Mouse (Mus musculus): ENCODE data around the gene Ifrd1.
"Not testable (repeated sequence)": the region's sequence is repeated elsewhere in the genome, so short reads cannot be mapped to it uniquely, and the experiment has no call there.

Ifrd1 gene

GRCm38 (mm10) chr12:40248454-40249180 lies at the start of gene Ifrd1:
Gene Ifrd1 (minus strand): TSS chr12:40248504.
- no peak for DNase-seq (ENCODE audit: low spot score in 2 of 2)

- DNase-seq (ENCODE audit: low spot score in 2 of 2), result no peak
Measured at GRCm38 (mm10) chr12:40286539-40286938, 38.2 kb upstream of the Ifrd1 start.

DNA sequence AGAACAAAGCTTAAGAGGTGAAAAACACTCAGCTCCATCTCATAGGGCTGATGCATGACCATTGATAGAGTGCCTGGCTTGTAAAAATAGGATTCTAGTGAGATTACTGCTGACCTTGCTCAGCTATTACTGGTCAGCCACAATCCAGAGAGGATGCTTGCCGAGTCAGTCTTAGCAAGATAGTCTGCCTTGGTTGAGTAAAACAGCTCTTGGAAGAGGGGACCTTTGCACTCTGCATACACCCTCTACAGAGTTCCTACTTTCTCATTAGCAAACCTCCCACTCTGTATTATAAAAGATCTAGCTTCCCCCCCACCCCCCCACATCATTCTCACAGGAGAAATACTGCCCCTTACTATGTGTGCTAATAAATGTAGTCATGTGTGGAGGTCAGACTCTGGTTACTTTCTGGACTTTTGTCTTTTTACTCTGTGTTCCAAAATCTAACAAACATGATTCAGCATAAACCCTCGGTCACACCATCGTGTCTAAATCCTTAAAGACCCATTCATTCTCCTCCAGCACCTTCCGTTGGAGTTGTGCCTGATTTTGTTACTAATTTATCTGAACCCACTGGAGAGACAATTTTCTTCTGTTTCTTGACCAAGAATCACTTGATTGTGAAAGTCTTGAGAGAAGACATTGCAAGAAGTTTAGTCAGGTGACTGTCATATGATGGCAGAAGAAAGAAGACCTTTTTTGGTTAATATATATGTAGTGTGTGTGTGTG lies 32.5 kb upstream of the Ifrd1 start:
- no peak for DNase-seq (ENCODE audit: low spot score in 2 of 2)

- no peak for DNase-seq (ENCODE audit: low spot score in 2 of 2)
Measured at GRCm38 (mm10) chr12:40277581-40277980, 29.3 kb upstream of the Ifrd1 start.

- no peak for DNase-seq (ENCODE audit: low spot score in 2 of 2)
Measured at GRCm38 (mm10) chr12:40274931-40275330, 26.6 kb upstream of the Ifrd1 start.

GRCm38 (mm10) chr12:40273339-40273738 lies 25.0 kb upstream of the Ifrd1 start:
- no peak for DNase-seq (ENCODE audit: low spot score in 2 of 2)

GRCm38 (mm10) chr12:40272710-40273109 lies 24.4 kb upstream of the Ifrd1 start:
- no peak for DNase-seq (ENCODE audit: low spot score in 2 of 2)

- no peak for DNase-seq (ENCODE audit: low spot score in 2 of 2)
Measured at GRCm38 (mm10) chr12:40268313-40268712, 20.0 kb upstream of the Ifrd1 start.

- no peak for DNase-seq (ENCODE audit: low spot score in 2 of 2)
Measured at GRCm38 (mm10) chr12:40263712-40264111, 15.4 kb upstream of the Ifrd1 start.

DNA sequence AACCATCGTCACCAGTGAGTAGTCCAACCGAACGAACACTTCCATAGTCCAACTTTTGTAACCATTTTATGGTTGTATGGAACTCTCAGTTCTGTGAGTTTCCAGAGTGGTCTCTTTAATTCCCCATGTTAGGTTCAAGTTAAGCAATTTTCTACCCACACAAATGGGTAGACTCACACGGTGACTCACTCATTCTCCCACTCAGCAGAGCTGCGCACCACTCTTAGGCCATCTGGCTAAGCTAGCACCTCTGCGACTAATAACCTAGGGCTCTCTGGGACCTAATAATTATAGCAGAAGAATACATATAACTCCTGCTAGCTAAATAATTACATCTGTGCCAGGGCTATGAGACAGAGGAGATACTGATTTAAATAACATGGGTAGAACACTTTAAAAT lies 14.7 kb upstream of the Ifrd1 start:
- DNase-seq (ENCODE audit: low spot score in 2 of 2), result no peak

DNA sequence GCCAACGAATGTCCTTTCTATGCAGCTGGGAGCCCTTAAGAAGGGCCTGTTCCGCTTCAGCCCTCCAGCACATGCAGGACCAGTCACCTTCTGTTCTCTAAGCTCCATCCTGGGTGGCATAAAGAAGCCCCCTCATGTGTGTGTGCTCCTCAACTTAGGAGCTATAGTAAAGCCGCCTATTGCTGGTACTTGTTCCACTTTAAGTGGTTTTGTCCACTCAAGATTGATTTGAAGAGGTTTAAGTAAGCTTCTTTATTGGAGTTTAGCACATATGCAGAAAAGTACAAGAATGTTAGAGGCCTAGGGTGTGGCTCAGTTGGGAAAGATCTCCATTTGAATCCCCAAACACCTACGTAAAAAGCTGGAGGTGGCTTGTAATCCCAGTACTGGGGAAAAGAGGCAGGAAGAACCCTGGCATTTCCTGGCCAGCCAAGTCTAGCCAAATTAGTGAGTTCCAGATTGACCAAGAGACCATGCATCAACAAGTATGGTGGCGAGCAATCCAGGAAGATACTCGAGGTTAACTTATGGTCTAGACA lies 10.2 kb upstream of the Ifrd1 start:
- no peak for DNase-seq (ENCODE audit: low spot score in 2 of 2)

- DNase-seq (ENCODE audit: low spot score in 2 of 2), result peak; percentile 61 to 66
Measured at GRCm38 (mm10) chr12:40257226-40257625, 8.9 kb upstream of the Ifrd1 start.

- no peak for DNase-seq (ENCODE audit: low spot score in 2 of 2)
Measured at GRCm38 (mm10) chr12:40256543-40256942, 8.2 kb upstream of the Ifrd1 start.

DNA sequence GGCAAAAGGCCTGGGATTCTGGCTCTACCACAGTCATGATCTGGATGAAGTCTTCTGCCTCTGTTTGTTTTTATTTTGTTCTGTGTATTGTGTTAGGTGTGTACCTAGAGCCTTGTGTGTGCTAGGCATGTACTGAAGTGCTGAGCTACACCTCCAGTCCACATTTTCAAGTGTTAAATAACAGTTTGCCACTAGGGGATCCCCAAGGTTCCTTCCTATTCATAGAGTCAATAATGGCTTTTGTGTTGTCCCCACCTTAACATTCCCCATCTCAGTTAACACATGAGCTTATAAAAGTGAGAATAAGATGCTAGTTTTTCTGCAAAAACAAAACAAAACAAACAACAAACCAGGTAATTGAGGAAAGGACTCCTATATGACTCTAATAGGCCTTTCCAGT lies 7.7 kb upstream of the Ifrd1 start:
- no peak for DNase-seq (ENCODE audit: low spot score in 2 of 2)

GRCm38 (mm10) chr12:40255310-40255709 lies 7.0 kb upstream of the Ifrd1 start:
- not testable (repeated sequence) for DNase-seq (ENCODE audit: low spot score in 2 of 2)

- DNase-seq (ENCODE audit: low spot score in 2 of 2), result no peak
Measured at GRCm38 (mm10) chr12:40254729-40255128, 6.4 kb upstream of the Ifrd1 start.

DNA sequence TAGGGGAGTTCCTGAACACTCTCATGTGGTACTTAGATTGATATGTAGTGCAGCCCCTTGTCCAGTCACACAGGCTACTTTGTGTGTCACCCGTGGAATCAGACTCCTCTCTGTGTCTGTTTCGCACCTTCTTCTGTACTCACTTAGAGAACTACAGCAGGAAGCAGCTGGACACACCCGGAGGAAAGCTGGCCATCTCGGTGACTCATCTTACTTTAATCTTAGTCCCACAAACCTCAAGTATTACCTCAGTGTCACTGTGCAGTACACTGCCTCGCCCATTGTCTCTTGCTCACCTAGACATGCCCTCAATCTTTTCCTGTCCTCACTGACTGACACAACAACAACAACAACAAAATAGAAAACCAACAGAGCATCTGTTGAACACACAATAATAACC lies 4.9 kb upstream of the Ifrd1 start:
- no peak for DNase-seq (ENCODE audit: low spot score in 2 of 2)

DNA sequence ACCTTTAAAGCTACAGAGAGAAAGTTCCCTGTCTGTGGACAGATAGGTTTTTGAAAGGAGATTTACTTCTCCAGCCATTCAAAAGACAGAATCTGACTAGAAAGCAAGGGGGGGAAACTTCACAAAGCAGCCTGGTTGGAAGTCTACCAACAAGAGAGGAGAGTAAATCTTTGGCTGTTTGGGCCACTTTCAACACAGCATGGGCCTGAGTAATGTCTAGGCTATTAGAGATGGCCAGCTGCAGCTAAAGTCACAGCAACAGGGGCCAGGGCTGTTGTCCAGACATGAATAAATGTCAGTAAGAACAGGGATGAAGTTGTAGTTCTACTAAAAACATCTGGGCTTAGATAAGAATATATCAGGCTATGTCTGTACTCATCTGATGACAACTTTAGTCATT lies 2.0 kb upstream of the Ifrd1 start:
- peak in 1 of 2 experiments; percentile 4 for DNase-seq (ENCODE audit: low spot score in 2 of 2)

DNA sequence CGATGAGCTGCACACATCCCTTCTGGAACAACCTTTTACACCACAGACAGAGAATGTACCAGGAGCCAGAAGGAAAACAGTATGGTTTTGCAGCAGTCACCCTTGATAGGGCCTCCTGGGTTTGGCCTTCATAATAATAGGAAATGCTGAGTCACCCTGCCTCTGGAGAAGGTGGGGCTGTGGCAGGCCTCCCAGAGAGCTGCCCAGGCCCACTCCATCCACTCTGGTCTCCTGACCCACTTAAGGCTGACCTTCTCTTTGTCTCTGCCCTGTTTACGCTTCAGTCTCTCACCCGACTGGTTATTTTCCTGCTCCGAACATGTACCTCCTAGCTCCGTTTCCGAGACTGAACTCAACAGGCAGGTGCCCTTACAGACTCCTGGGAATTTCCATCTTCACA lies 328 bp downstream of the Ifrd1 start:
- peak; percentile 14 to 37 for DNase-seq (ENCODE audit: low spot score in 2 of 2)

DNA sequence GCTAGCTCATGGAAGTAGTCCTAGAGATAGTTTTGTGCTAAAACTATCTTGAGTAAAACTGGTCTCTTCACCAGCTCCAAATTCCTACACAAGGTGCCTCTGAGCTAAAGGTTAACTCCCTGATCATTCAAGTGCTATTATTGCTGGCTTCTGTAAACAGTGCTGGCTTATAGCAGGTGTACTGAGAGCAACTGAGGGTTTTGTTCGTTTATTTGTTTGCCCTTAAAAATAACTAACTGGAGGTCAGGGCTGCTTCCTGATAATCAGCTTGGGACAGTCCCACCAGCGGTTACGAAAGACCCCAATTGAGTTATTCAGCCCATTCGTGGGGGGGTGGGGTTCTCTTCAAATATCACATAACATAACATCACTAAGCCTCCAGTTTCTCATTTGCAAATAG lies 920 bp downstream of the Ifrd1 start:
- no peak for DNase-seq (ENCODE audit: low spot score in 2 of 2)

GRCm38 (mm10) chr12:40245434-40245970 lies 2.8 kb downstream of the Ifrd1 start:
- DNase-seq (ENCODE audit: low spot score in 2 of 2), result no peak

DNA sequence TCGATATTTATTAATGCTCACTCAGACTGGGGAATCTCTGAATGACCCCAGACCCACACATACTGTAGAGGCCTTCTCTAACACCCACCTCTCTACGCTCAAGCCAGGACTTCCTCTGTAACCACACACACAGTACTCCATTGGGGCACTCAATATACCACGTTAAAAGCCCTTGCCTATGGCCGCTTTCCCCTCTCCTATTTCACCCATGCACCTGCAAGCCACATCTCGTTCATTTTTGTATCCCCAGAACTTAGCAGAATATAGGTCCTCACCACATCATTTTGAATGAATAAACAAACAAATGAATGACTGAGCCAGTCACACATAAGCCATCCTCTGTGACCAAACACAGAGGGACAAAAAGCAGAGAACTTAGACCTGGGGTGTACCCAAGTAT lies 3.4 kb downstream of the Ifrd1 start:
- no peak for DNase-seq (ENCODE audit: low spot score in 2 of 2)

DNA sequence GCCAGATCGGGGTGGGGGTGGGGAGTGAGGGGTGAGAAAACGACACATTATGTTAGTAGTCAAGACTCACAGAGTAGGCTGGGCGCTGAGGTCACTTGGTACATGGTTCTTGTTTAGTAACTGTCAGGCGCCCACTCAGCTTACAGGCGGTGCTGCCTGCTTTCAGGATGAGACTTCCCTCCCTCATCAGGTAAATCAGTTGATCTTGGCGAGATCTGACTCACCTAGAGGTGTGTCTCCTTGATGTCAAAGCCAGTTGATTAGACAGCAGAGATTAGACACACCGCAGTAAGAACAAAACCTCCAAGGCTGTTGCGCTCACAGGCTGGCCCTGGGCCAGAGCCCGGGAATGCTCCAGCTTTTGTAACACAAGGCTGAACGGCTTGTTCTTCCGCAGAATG lies 4.5 kb downstream of the Ifrd1 start:
- DNase-seq (ENCODE audit: low spot score in 2 of 2), result peak; percentile 41 to 46
